Mouse (Mus musculus) hindbrain, embryonic 11.5 days (tissue): Measurements from ENCODE around the gene Rimbp2. TPM values are rescaled to one million over a fixed set of nuclear protein-coding genes. Genes with fewer than 3 reads are reported as not detected.

ENCODE experiments used
- ATAC-seq: fragments of 200-750 bp; cut with Nextera tagmentation; 2 replicates; pipeline ENCODE4 v1.8.0; 2017; ENCODE audit warnings: mild to moderate bottlenecking, moderate TSS enrichment, moderate library complexity; ENCODE audit not compliant: low FRiP score
- DNase-seq: peaks from one replicate; pipeline ENCODE4 v3.0.0-alpha.2; 2015; ENCODE audit warnings: low spot score
- H3K27ac ChIP-seq: fragments of 300-500 bp; sonication (generic); 2 replicates; pipeline ENCODE4 v1.5.1; 2014; ENCODE audit warnings: mild to moderate bottlenecking, low read depth, low read length
- H3K27me3 ChIP-seq: fragments of 300-500 bp; sonication (generic); 2 replicates; pipeline ENCODE4 v1.6.1; 2014; ENCODE audit warnings: mild to moderate bottlenecking, low read length, moderate library complexity, mixed read lengths; ENCODE audit not compliant: control insufficient read depth, insufficient read depth
- H3K36me3 ChIP-seq: fragments of 300-500 bp; sonication (generic); 2 replicates; pipeline ENCODE4 v1.6.1; 2014; ENCODE audit warnings: mild to moderate bottlenecking, low read length, moderate library complexity, mixed read lengths; ENCODE audit not compliant: control insufficient read depth, insufficient read depth
- H3K4me1 ChIP-seq: fragments of 300-500 bp; sonication (generic); replicated peaks from 2 replicates; pipeline ENCODE4 v1.6.1; 2014; ENCODE audit warnings: low read length, mixed read lengths; ENCODE audit not compliant: control insufficient read depth, insufficient read depth
- H3K4me2 ChIP-seq: fragments of 300-500 bp; sonication (generic); replicated peaks from 2 replicates; pipeline ENCODE4 v1.6.1; 2014; ENCODE audit warnings: mild to moderate bottlenecking, low read depth, low read length
- H3K4me3 ChIP-seq: fragments of 300-500 bp; sonication (generic); 2 replicates; pipeline ENCODE4 v1.5.1; 2014; ENCODE audit warnings: low read depth, low read length
- H3K9ac ChIP-seq: fragments of 300-500 bp; sonication (generic); 2 replicates; pipeline ENCODE4 v1.6.1; 2014; ENCODE audit warnings: low read depth, low read length
- H3K9me3 ChIP-seq: fragments of 300-500 bp; sonication (generic); 2 replicates; pipeline ENCODE4 v1.6.1; 2016; ENCODE audit warnings: low read length; ENCODE audit not compliant: control insufficient read depth
- WGBS: fragments of 180-500 bp; shearing (Covaris S2); extraction: QIAGEN DNeasy Blood & Tissue Kit; methylation state at CpG from one replicate; pipeline ENCODE4 v1.1.7; 2014; 5-methylcytosine and 5-hydroxymethylcytosine counted together
- polyA plus RNA-seq: library from polyadenylated mRNA; unstranded; fragments of >200 nt; fragmentation: Nextera tagmentation; extraction: Ambion mirVana; gene quantifications from 2 replicates; pipeline ENCODE4 v1.2.1, GENCODE M21; 2014

Gene Rimbp2
- polyA plus RNA-seq, 1 experiment from 2014 or later: 1.4 TPM

DNA sequence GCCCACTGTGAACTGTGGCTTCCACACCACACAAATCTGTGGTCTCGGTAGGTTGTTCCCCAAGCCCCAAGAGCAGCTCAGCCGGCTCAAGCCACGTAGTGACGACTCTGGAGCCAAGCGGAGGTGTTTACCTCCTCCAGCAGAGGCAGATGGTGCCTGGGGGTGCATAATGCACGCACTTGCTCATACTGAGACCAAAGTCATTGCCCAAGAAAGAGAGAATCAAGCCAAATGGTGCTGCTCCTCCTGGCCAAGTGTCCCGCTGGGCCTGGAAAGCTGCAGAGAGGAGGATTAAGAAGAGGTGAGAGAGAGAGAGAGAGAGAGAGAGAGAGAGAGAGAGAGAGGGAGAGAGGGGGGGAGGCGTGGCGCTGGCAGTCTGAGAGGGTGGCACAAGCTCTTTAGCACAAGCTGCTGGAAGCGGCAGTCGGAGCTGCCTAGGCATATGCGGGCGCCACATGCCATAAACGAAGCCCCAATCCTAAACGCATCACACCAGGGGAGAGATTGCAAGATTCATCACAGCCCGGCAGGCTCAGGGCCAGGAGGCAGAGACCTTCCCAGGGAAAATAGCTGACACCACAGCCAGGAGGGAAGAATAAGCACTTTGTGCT, 75.8 kb downstream of the Rimbp2 start:
- Histone ChIP-seq H3K36me3 (no peaks in the 10 kb centered on the region), H3K9ac (no peak overlapping the region), H3K4me3 (no peak overlapping the region), H3K9me3 (no peaks in the 10 kb centered on the region), H3K4me2 (no peak overlapping the region), H3K4me1 (no peaks in the 10 kb centered on the region), H3K27ac (no peak overlapping the region), H3K27me3 (no peaks in the 10 kb centered on the region)
- DNase-seq (no peak), ATAC-seq (no peak)
- 29% methylated on average over 16 of the region's 16 CpGs for WGBS

DNA sequence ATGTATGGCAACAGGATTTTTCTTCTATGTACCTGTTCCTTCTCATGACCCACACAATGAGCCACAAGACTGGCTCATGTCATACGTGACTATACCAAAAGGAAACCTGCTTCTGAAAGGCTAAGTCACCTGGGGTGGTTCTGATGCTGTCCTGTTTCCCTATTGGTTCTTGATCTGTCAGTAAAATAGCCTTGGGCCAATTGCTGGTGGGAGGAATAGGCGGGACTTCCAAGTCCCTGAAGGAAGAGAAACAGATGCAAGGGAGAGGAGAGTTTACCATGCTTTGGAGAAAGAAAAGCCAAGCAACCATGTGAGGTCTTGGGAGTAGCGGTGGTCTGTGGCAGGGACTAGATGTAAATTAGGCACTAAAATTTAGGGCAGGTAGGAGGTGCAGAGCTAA, 81.6 kb downstream of the Rimbp2 start:
- H3K36me3 ChIP-seq: no peaks in the 10 kb centered on the region
- no peak for ATAC-seq
- H3K4me1 ChIP-seq: no peaks in the 10 kb centered on the region
- H3K4me2 ChIP-seq: no peak overlapping the region
- no peak for DNase-seq
- H3K9ac ChIP-seq: no peak overlapping the region
- H3K27me3 ChIP-seq: no peaks in the 10 kb centered on the region
- H3K27ac ChIP-seq: no peak overlapping the region
- H3K4me3 ChIP-seq: no peak overlapping the region
- no peaks in the 10 kb centered on the region for H3K9me3 ChIP-seq
- 73% methylated on average over 3 of the region's 3 CpGs for WGBS

DNA sequence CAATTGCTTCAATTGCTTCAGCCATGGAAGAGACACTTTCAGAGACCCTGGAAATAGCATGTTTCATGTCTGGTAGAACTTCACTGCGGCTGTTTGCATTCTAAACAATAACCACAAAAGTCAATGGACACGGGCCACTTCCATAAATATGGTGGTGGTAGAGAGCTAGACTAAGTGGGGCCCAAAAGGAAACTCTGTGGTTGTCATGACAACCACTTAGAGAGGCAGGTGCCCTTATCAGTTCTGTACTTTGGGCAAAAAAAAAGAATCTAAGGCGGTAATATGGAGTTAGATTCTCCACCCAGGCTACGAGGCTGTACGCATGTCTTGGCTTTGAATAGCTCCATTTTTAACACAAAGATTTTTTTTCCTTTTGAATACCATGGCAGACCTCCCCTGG, 86.5 kb downstream of the Rimbp2 start:
- DNase-seq (no peak), ATAC-seq (no peak)
- H3K9me3 ChIP-seq: no peaks in the 10 kb centered on the region
- H3K9ac ChIP-seq: no peak overlapping the region
- no peak overlapping the region for H3K4me3 ChIP-seq
- H3K36me3 ChIP-seq: no peaks in the 10 kb centered on the region
- no peaks in the 10 kb centered on the region for H3K4me1 ChIP-seq
- no peak overlapping the region for H3K4me2 ChIP-seq
- no peak overlapping the region for H3K27ac ChIP-seq
- WGBS: 87% methylated on average over 5 of the region's 5 CpGs
- H3K27me3 ChIP-seq: no peaks in the 10 kb centered on the region

DNA sequence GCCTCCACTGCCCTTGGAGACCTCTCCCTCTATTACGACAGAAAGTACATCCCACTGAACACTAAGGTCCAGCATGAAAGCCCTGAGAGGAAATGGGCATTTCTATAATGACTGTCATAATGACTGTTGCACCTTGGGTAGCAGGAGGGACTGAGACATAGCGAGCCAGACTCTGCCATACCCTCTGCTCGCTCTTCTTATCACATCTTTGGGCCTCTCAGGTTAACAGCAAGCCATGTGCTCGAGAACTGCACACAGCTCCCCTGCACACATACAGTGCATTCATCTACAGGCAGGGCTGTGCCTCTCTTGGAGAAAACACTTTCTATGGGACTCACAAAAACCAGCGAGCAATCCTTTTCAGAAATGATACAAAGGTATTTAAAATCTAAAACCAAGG, 87.0 kb downstream of the Rimbp2 start:
- H3K27ac ChIP-seq: no peak overlapping the region
- H3K9me3 ChIP-seq: no peaks in the 10 kb centered on the region
- no peak overlapping the region for H3K4me2 ChIP-seq
- no peak overlapping the region for H3K4me3 ChIP-seq
- ATAC-seq: no peak
- no peaks in the 10 kb centered on the region for H3K36me3 ChIP-seq
- H3K4me1 ChIP-seq: no peaks in the 10 kb centered on the region
- 85% methylated on average over 5 of the region's 5 CpGs for WGBS
- DNase-seq: no peak
- no peak overlapping the region for H3K9ac ChIP-seq
- H3K27me3 ChIP-seq: no peaks in the 10 kb centered on the region

DNA sequence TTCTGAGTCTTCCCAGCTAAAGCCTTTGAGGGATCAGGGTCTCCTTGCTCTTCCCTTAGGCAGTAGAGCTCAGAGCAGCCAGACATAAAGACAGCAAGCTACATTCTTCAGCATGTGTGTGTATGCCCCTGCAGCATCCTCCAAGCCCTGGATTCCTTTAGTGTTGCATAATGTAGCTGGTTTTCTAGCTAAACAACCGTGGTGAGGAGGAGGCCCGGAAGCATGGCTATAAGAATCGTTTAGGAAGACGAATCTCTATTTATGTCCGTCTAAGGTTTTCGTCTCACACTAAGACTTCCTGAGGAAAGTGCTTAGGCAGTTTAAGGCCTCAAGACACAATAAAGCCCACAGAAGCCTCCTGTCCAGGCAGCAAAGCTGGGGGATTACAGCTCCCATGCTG, 89.8 kb downstream of the Rimbp2 start:
- Histone ChIP-seq H3K4me3 (no peak overlapping the region), H3K27me3 (no peaks in the 10 kb centered on the region), H3K9ac (no peak overlapping the region), H3K4me1 (no peaks in the 10 kb centered on the region), H3K4me2 (no peak overlapping the region), H3K36me3 (no peaks in the 10 kb centered on the region), H3K9me3 (no peaks in the 10 kb centered on the region), H3K27ac (no peak overlapping the region)
- no peak for DNase-seq
- ATAC-seq: no peak
- WGBS: 79% methylated on average over 6 of the region's 6 CpGs

DNA sequence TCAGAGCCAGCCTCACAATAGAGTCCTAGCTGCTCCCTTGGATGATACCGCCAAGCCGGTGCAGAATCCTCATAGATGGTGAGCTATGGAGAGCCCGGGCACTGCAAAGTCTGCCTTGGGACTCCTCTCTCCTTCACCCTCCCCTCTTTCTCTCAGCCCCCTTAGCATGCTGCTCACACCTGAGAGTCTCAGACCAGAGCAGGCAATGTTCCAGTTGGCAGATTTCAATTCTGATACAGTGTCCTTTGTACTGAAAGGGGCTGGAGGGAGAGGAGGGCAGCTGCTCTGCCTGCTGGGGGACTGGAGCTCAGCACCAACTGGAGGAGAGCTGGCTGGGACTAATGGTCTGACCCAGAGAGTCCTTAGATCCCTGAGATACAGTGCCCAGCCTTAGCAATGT, 92.4 kb downstream of the Rimbp2 start:
- no peak for DNase-seq
- no peak for ATAC-seq
- 95% methylated on average over 3 of the region's 3 CpGs for WGBS
- no peak overlapping the region for H3K27ac ChIP-seq
- H3K9me3 ChIP-seq: no peaks in the 10 kb centered on the region
- H3K4me1 ChIP-seq: no peaks in the 10 kb centered on the region
- no peaks in the 10 kb centered on the region for H3K27me3 ChIP-seq
- no peaks in the 10 kb centered on the region for H3K36me3 ChIP-seq
- H3K9ac ChIP-seq: no peak overlapping the region
- H3K4me2 ChIP-seq: no peak overlapping the region
- H3K4me3 ChIP-seq: no peak overlapping the region

DNA sequence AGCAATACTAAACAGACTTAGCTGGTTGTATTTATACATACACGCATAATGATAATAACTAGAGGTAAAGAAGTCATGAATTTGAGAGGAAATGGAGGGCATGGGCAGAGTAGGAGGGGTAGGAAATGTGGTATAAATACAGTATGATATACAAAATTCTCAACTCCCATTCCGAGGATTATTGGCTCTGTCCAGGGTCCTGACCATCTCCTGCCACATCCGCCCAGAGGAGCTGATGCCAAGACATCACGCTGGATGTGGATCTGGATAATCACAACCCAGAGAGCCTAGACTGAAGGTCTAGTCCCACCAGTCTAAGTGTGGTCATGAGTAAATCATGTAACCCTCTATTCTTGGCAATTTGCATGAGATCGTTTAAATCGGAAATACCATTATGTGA, 100.5 kb downstream of the Rimbp2 start:
- 62% methylated on average over 6 of the region's 6 CpGs for WGBS
- Histone ChIP-seq H3K36me3 (no peaks in the 10 kb centered on the region), H3K9ac (no peak overlapping the region), H3K27ac (no peak overlapping the region), H3K4me1 (no peaks in the 10 kb centered on the region), H3K9me3 (no peaks in the 10 kb centered on the region), H3K4me3 (no peak overlapping the region), H3K4me2 (no peak overlapping the region), H3K27me3 (no peaks in the 10 kb centered on the region)
- no peak for ATAC-seq
- peak; percentile 48 for DNase-seq

DNA sequence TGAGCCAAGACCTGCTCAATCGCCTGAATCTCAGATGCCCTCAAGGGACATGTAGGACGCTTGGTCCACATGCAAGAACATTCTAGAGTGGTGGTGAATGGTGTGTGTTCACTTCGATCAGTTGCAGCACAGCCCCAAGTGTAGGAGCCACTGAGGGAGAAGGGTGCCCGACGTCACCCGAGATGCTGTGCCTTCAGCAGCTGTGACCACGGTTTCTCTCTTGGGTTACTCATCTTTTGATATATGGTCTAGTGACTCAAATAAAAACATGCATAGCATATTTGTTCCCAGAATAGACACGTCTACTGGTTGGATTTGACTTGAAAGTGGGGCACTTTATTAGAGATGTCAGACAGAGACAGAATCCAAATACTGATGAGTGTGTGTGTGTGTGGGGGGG, 105.5 kb downstream of the Rimbp2 start:
- H3K4me1 ChIP-seq: no peaks in the 10 kb centered on the region
- no peak overlapping the region for H3K4me3 ChIP-seq
- no peak overlapping the region for H3K4me2 ChIP-seq
- no peaks in the 10 kb centered on the region for H3K36me3 ChIP-seq
- H3K9ac ChIP-seq: no peak overlapping the region
- no peak for DNase-seq
- H3K27ac ChIP-seq: no peak overlapping the region
- H3K27me3 ChIP-seq: no peaks in the 10 kb centered on the region
- no peak for ATAC-seq
- 86% methylated on average over 8 of the region's 8 CpGs for WGBS
- no peaks in the 10 kb centered on the region for H3K9me3 ChIP-seq

DNA sequence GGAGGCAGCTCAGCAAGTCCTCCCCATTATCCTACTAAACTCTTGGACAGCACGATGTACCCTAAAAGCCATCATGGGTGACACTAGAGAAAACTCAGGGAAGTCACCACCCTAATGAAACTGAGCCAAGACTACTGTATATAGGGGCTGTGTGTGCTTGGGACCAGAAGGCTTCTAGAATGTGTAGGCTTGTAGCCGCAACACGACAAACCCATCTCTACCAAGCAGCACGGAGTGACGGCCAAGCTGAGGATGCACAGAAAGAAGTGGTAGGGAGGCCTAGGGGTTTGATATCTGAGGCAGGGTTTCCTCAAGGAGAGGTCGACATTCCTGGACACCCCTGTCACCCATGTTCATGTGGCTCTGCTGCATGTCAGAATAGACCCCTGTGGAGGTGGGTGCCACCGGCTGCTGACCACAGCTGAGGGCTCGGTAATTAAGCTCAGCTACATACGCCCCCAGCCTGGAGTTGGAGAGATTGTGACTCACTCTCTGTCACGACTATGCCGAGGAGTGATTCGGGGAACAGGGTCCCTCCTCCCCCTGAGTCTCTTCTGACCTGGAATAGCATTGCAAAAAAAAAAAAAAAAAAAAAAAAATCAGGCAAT, 106.7 kb downstream of the Rimbp2 start:
- Histone ChIP-seq H3K27ac (no peak overlapping the region), H3K27me3 (no peaks in the 10 kb centered on the region), H3K36me3 (no peaks in the 10 kb centered on the region), H3K9ac (no peak overlapping the region), H3K9me3 (no peaks in the 10 kb centered on the region), H3K4me1 (no peaks in the 10 kb centered on the region), H3K4me2 (no peak overlapping the region), H3K4me3 (no peak overlapping the region)
- no peak for DNase-seq
- no peak for ATAC-seq
- 89% methylated on average over 12 of the region's 12 CpGs for WGBS
